22 mouse cellular contexts compared by ENCODE assay signal in genomic region chr11:84708222-84708730, GRCm38 (mm10).
DNase-seq lines count a peak whose midpoint lies in the region; ATAC-seq and TF ChIP-seq lines count a peak whose summit lies in the region.
"Had no signal": no experiment of that assay in that cellular context is flagged by ENCODE, and none has a peak within 500 bp of the region (broad histone marks: within the 10 kb centered on the region; RNA-seq: fewer than 3 reads in every experiment).

No protein-coding gene starts in this region.

- no peak overlapping the region for H3K9ac ChIP-seq in midbrain, embryonic 12.5 days (replicated peaks)
- H3K9ac ChIP-seq in ES-Bruce4 (ENCODE audit: low read depth, poor library complexity, severe bottlenecking) = peak overlapping the region; percentile 3; the same call in 1 of the 2 replicates
- no peak overlapping the region for H3K9ac ChIP-seq in forebrain, embryonic 16.5 days (replicated peaks; ENCODE audit: low read depth, low read length)
- no peak overlapping the region for H3K9ac ChIP-seq in neural tube, embryonic 15.5 days (replicated peaks)
- H3K9ac ChIP-seq: embryonic facial prominence, embryonic 12.5 days; heart, embryonic 15.5 days; lung, embryonic 15.5 days; midbrain, embryonic 15.5 days had no signal

- DNase-seq in midbrain, embryonic 10.5 days (ENCODE audit: low spot score) = no peak
- no peak for DNase-seq in adrenal gland, adult 2 months
- DNase-seq in heart, adult 8-10 months (ENCODE audit: low spot score) = no peak
- DNase-seq: adrenal gland, adult 8-10 months; gastrocnemius, postnatal 10 days; kidney, adult 8-10 months; right cerebral cortex, postnatal 14 days; thymus, postnatal 4 days had no signal

- H3K4me1 ChIP-seq in midbrain, embryonic 12.5 days = peaks cover 49% of the 10 kb centered on the region
- peaks cover 66% of the 10 kb centered on the region for H3K4me1 ChIP-seq in midbrain, embryonic 10.5 days
- no peaks in the 10 kb centered on the region for H3K4me1 ChIP-seq in ES-Bruce4 (ENCODE audit: control insufficient read depth, insufficient read depth, low read length)
- H3K4me1 ChIP-seq in forebrain, embryonic 16.5 days (replicated peaks; ENCODE audit: control insufficient read depth, insufficient read depth, low read length) = peaks cover 26% of the 10 kb centered on the region
- H3K4me1 ChIP-seq in neural tube, embryonic 15.5 days = peaks cover 33% of the 10 kb centered on the region

- H3K27ac ChIP-seq in midbrain, embryonic 12.5 days (replicated peaks) = 0 out of 2 replicates have a peak overlapping the region, but pooled peaks have one; percentile 43
- H3K27ac ChIP-seq in midbrain, embryonic 10.5 days (replicated peaks) = no peak overlapping the region
- H3K27ac ChIP-seq in ES-Bruce4 (ENCODE audit: insufficient read depth, low read length) = no peak overlapping the region
- H3K27ac ChIP-seq in forebrain, embryonic 16.5 days (ENCODE audit: low read length) = no peak overlapping the region
- H3K27ac ChIP-seq in neural tube, embryonic 15.5 days (replicated peaks) = no peak overlapping the region
- H3K27ac ChIP-seq: heart, embryonic 10.5 days; heart, embryonic 15.5 days; kidney, postnatal 0 days; lung, embryonic 15.5 days; midbrain, embryonic 15.5 days; neural tube, embryonic 12.5 days had no signal

- TF ChIP-seq POLR2A in ES-Bruce4 (IDR thresholded peaks at IDR 0.05; ENCODE audit: insufficient read depth, low read length) = no peak

- 70% methylated on average over 10 of the region's 10 CpGs for WGBS in midbrain, embryonic 12.5 days
- whole genome bisulfite sequencing in midbrain, embryonic 10.5 days = 82% methylated on average over 10 of the region's 10 CpGs
- 14% methylated on average over 10 of the region's 10 CpGs for WGBS in forebrain, embryonic 16.5 days
- 20% methylated on average over 10 of the region's 10 CpGs for WGBS in neural tube, embryonic 15.5 days

- no peak overlapping the region for H3K4me3 ChIP-seq in midbrain, embryonic 12.5 days
- no peak overlapping the region for H3K4me3 ChIP-seq in midbrain, embryonic 10.5 days
- H3K4me3 ChIP-seq in ES-Bruce4 (ENCODE audit: low read depth, low read length) = no peak overlapping the region
- H3K4me3 ChIP-seq in forebrain, embryonic 16.5 days (replicated peaks; ENCODE audit: low read length) = no peak overlapping the region
- no peak overlapping the region for H3K4me3 ChIP-seq in neural tube, embryonic 15.5 days (replicated peaks)
- H3K4me3 ChIP-seq: embryonic facial prominence, embryonic 12.5 days; heart, embryonic 10.5 days; heart, embryonic 15.5 days; lung, embryonic 15.5 days; midbrain, embryonic 15.5 days; neural tube, embryonic 12.5 days had no signal

- H3K4me2 ChIP-seq in midbrain, embryonic 12.5 days (replicated peaks) = no peak overlapping the region
- no peak overlapping the region for H3K4me2 ChIP-seq in forebrain, embryonic 16.5 days (ENCODE audit: low read length)
- H3K4me2 ChIP-seq in neural tube, embryonic 15.5 days = peak overlapping the region; percentile 0; the same call in 1 of the 2 replicates
- H3K4me2 ChIP-seq: heart, embryonic 15.5 days; liver, embryonic 11.5 days; lung, embryonic 15.5 days; midbrain, embryonic 15.5 days had no signal

- no peaks in the 10 kb centered on the region for H3K36me3 ChIP-seq in midbrain, embryonic 12.5 days
- H3K36me3 ChIP-seq in midbrain, embryonic 10.5 days = no peaks in the 10 kb centered on the region
- H3K36me3 ChIP-seq in ES-Bruce4 (ENCODE audit: control insufficient read depth, insufficient read depth, low read length, poor library complexity, severe bottlenecking) = no peaks in the 10 kb centered on the region
- no peaks in the 10 kb centered on the region for H3K36me3 ChIP-seq in forebrain, embryonic 16.5 days (ENCODE audit: control insufficient read depth, insufficient read depth)
- H3K36me3 ChIP-seq in neural tube, embryonic 15.5 days = no peaks in the 10 kb centered on the region
- H3K36me3 ChIP-seq: embryonic facial prominence, embryonic 12.5 days; heart, embryonic 10.5 days; heart, embryonic 15.5 days; lung, embryonic 15.5 days; midbrain, embryonic 15.5 days; neural tube, embryonic 12.5 days had no signal

- TF ChIP-seq EP300 in ES-Bruce4 (IDR thresholded peaks at IDR 0.05; ENCODE audit: insufficient read depth, low read depth, low read length) = no peak

- H3K27me3 ChIP-seq in midbrain, embryonic 12.5 days = peaks cover 91% of the 10 kb centered on the region
- peaks cover 99% of the 10 kb centered on the region for H3K27me3 ChIP-seq in midbrain, embryonic 10.5 days (ENCODE audit: low read depth, poor library complexity, severe bottlenecking)
- no peaks in the 10 kb centered on the region for H3K27me3 ChIP-seq in ES-Bruce4 (ENCODE audit: control insufficient read depth, insufficient read depth, low read length, poor library complexity, severe bottlenecking)
- peaks cover 41% of the 10 kb centered on the region for H3K27me3 ChIP-seq in forebrain, embryonic 16.5 days (replicated peaks; ENCODE audit: control insufficient read depth, insufficient read depth, low read length)
- peaks cover 23% of the 10 kb centered on the region; the same call in 1 of the 2 replicates for H3K27me3 ChIP-seq in neural tube, embryonic 15.5 days (replicated peaks)

- no peak for TF ChIP-seq CTCF in ES-Bruce4 (IDR thresholded peaks at IDR 0.05; ENCODE audit: low read depth, low read length)

- ATAC-seq in midbrain, embryonic 12.5 days (ENCODE audit: low FRiP score, low read depth) = no peak
- peak; percentile 64; the same call in 1 of the 2 replicates for ATAC-seq in forebrain, embryonic 16.5 days
- ATAC-seq in neural tube, embryonic 15.5 days (ENCODE audit: low FRiP score) = no peak
- ATAC-seq: activated CD4-positive, CD25-positive, alpha-beta regulatory T cell, adult 4 months; CD4-positive, CD25-positive, alpha-beta regulatory T cell, adult 4 months; midbrain, embryonic 15.5 days had no signal

- no peaks in the 10 kb centered on the region for H3K9me3 ChIP-seq in midbrain, embryonic 12.5 days
- no peaks in the 10 kb centered on the region for H3K9me3 ChIP-seq in midbrain, embryonic 10.5 days (replicated peaks)
- no peaks in the 10 kb centered on the region for H3K9me3 ChIP-seq in ES-Bruce4 (replicated peaks; ENCODE audit: control insufficient read depth, insufficient read depth, low read length, poor library complexity, severe bottlenecking)
- no peaks in the 10 kb centered on the region for H3K9me3 ChIP-seq in forebrain, embryonic 16.5 days (ENCODE audit: control insufficient read depth, low read length)
- H3K9me3 ChIP-seq in neural tube, embryonic 15.5 days (replicated peaks) = no peaks in the 10 kb centered on the region
- H3K9me3 ChIP-seq: embryonic facial prominence, embryonic 12.5 days; heart, embryonic 10.5 days; heart, embryonic 15.5 days; lung, embryonic 15.5 days; midbrain, embryonic 15.5 days; neural tube, embryonic 12.5 days had no signal
